Comparison of ENCODE assay signal across 7 mouse cellular contexts in genomic region chr10:127210961-127211405, GRCm38 (mm10). TPM values are rescaled to one million over a fixed set of nuclear protein-coding genes. Genes with fewer than 3 reads are reported as not detected.
DNase-seq lines count a peak whose midpoint lies in the region; ATAC-seq and TF ChIP-seq lines count a peak whose summit lies in the region.

No protein-coding gene starts in this region.

- ATAC-seq in CD4-positive, CD25-positive, alpha-beta regulatory T cell, adult 4 months = peak; percentile 52
- peak; percentile 36; the same call in 1 of the 2 replicates for ATAC-seq in G1E (ENCODE audit: extremely low read depth, insufficient number of reproducible peaks, low FRiP score, poor library complexity, severe bottlenecking)
- ATAC-seq in forebrain, embryonic 15.5 days (replicated peaks) = peak; percentile 69
- ATAC-seq in kidney, embryonic 16.5 days (ENCODE audit: low FRiP score, low TSS enrichment) = peak; percentile 93

- H3K9ac ChIP-seq in forebrain, embryonic 15.5 days (replicated peaks) = peak overlapping the region; percentile 68
- peak overlapping the region; percentile 88 for H3K9ac ChIP-seq in kidney, embryonic 16.5 days (replicated peaks; ENCODE audit: low read length)

- no peak for DNase-seq in G1E (ENCODE audit: low spot score)
- DNase-seq in lung, postnatal 36 days = peak; percentile 49
- DNase-seq in layer of hippocampus, adult 9-10 months (ENCODE audit: low spot score) = no peak
- no peak for DNase-seq in left cerebral cortex, adult 9 months (ENCODE audit: low spot score in 2 of 2)

- TF ChIP-seq CTCF in G1E (IDR thresholded peaks at IDR 0.05; ENCODE audit: low read depth, low read length) = no peak

- no peaks in the 10 kb centered on the region for H3K27me3 ChIP-seq in G1E (ENCODE audit: insufficient read depth, low read length)
- H3K27me3 ChIP-seq in forebrain, embryonic 15.5 days = no peaks in the 10 kb centered on the region
- no peaks in the 10 kb centered on the region for H3K27me3 ChIP-seq in kidney, embryonic 16.5 days (ENCODE audit: insufficient read depth, low read length)

- H3K27ac ChIP-seq in forebrain, embryonic 15.5 days (replicated peaks) = no peak overlapping the region; the same call in 1 of the 2 replicates
- peak overlapping the region; percentile 93 for H3K27ac ChIP-seq in kidney, embryonic 16.5 days (ENCODE audit: low read length)

- WGBS in forebrain, embryonic 15.5 days = under 1% methylated on average over 25 of the region's 25 CpGs
- WGBS in kidney, embryonic 16.5 days = under 1% methylated on average over 24 of the region's 25 CpGs

- peaks cover 46% of the 10 kb centered on the region for H3K36me3 ChIP-seq in G1E (replicated peaks)
- peaks cover 18% of the 10 kb centered on the region for H3K36me3 ChIP-seq in forebrain, embryonic 15.5 days
- H3K36me3 ChIP-seq in kidney, embryonic 16.5 days (ENCODE audit: insufficient read depth, low read length) = peaks cover 8% of the 10 kb centered on the region

- H3K9me3 ChIP-seq in G1E (replicated peaks) = no peaks in the 10 kb centered on the region
- H3K9me3 ChIP-seq in forebrain, embryonic 15.5 days = no peaks in the 10 kb centered on the region
- H3K9me3 ChIP-seq in kidney, embryonic 16.5 days (ENCODE audit: low read length) = no peaks in the 10 kb centered on the region

- H3K4me2 ChIP-seq in forebrain, embryonic 15.5 days (replicated peaks) = peak overlapping the region; percentile 89
- H3K4me2 ChIP-seq in kidney, embryonic 16.5 days (replicated peaks; ENCODE audit: low read depth, low read length) = peak overlapping the region; percentile 87

- peaks cover 76% of the 10 kb centered on the region for H3K4me1 ChIP-seq in G1E (ENCODE audit: insufficient read depth, low read depth, low read length)
- H3K4me1 ChIP-seq in forebrain, embryonic 15.5 days = peaks cover 19% of the 10 kb centered on the region
- peaks cover 12% of the 10 kb centered on the region for H3K4me1 ChIP-seq in kidney, embryonic 16.5 days (ENCODE audit: insufficient read depth, low read length)

- peak overlapping the region; percentile 92 for H3K4me3 ChIP-seq in G1E (ENCODE audit: low read depth, low read length)
- peak overlapping the region; percentile 76 for H3K4me3 ChIP-seq in forebrain, embryonic 15.5 days
- H3K4me3 ChIP-seq in kidney, embryonic 16.5 days (ENCODE audit: low read length) = peak overlapping the region; percentile 77

RNA-seq across cellular contexts. Expression of gene Pip4k2c, which starts 0.4 kb away (rescaled TPM):
- 10 to 100 TPM; 24.2 to 39.3 TPM for polyA plus RNA-seq in CD4-positive, CD25-positive, alpha-beta regulatory T cell, adult 4 months (2017; shearing (Covaris generic))
- total RNA-seq in G1E (2014; fragmentation: Nextera tagmentation) (136 and 141 TPM in 2 replicates), G1E (2017) (126 and 133 TPM in 2 replicates)
- polyA plus RNA-seq in G1E (2012) = 130 and 151 TPM in 2 replicates
- 24.9 and 26.1 TPM in 2 replicates for polyA plus RNA-seq in forebrain, embryonic 15.5 days (2015; fragmentation: Nextera tagmentation; extraction: Ambion mirVana)
- 50.9 and 52.2 TPM in 2 replicates for polyA plus RNA-seq in kidney, embryonic 16.5 days (2015; fragmentation: Nextera tagmentation; extraction: Ambion mirVana)

RNA-seq across cellular contexts. Expression of gene Dtx3, which starts 15.5 kb away (rescaled TPM):
- 10 to 100 TPM; 39.4 to 42.2 TPM for polyA plus RNA-seq in CD4-positive, CD25-positive, alpha-beta regulatory T cell, adult 4 months (2017; shearing (Covaris generic))
- total RNA-seq in G1E (2014; fragmentation: Nextera tagmentation) (318 and 360 TPM in 2 replicates), G1E (2017) (95.8 and 125 TPM in 2 replicates)
- polyA plus RNA-seq in G1E (2012) = 213 and 260 TPM in 2 replicates
- polyA plus RNA-seq in forebrain, embryonic 15.5 days (2015; fragmentation: Nextera tagmentation; extraction: Ambion mirVana) = 211 and 222 TPM in 2 replicates
- 115 and 125 TPM in 2 replicates for polyA plus RNA-seq in kidney, embryonic 16.5 days (2015; fragmentation: Nextera tagmentation; extraction: Ambion mirVana)

RNA-seq across cellular contexts. Expression of gene Arhgef25, which starts 21.1 kb away (rescaled TPM):
- polyA plus RNA-seq in CD4-positive, CD25-positive, alpha-beta regulatory T cell, adult 4 months (2017; shearing (Covaris generic)) = under 1 TPM in 1 of 2 experiments, not detected in 1; 0.38 TPM
- total RNA-seq in G1E (2014; fragmentation: Nextera tagmentation) (49.0 and 70.1 TPM in 2 replicates), G1E (2017) (43.0 and 51.4 TPM in 2 replicates)
- polyA plus RNA-seq in G1E (2012) = 98.4 and 120 TPM in 2 replicates
- 31.4 and 32.3 TPM in 2 replicates for polyA plus RNA-seq in forebrain, embryonic 15.5 days (2015; fragmentation: Nextera tagmentation; extraction: Ambion mirVana)
- 47.8 and 53.8 TPM in 2 replicates for polyA plus RNA-seq in kidney, embryonic 16.5 days (2015; fragmentation: Nextera tagmentation; extraction: Ambion mirVana)

RNA-seq across cellular contexts. Expression of gene Slc26a10, which starts 30.5 kb away (rescaled TPM):
- polyA plus RNA-seq in CD4-positive, CD25-positive, alpha-beta regulatory T cell, adult 4 months (2017; shearing (Covaris generic)) = 1 to 10 TPM; 2.6 to 2.8 TPM
- total RNA-seq in G1E (2014; fragmentation: Nextera tagmentation) (8.4 and 10.1 TPM in 2 replicates), G1E (2017) (0.58 and 0.98 TPM in 2 replicates)
- polyA plus RNA-seq in G1E (2012) = 0.68 and 0.94 TPM in 2 replicates
- 1.4 and 2.1 TPM in 2 replicates for polyA plus RNA-seq in forebrain, embryonic 15.5 days (2015; fragmentation: Nextera tagmentation; extraction: Ambion mirVana)
- 2.7 and 4.4 TPM in 2 replicates for polyA plus RNA-seq in kidney, embryonic 16.5 days (2015; fragmentation: Nextera tagmentation; extraction: Ambion mirVana)

RNA-seq across cellular contexts. Expression of gene B4galnt1, which starts 46.0 kb away (rescaled TPM):
- 100 to 1,000 TPM; 166 to 206 TPM for polyA plus RNA-seq in CD4-positive, CD25-positive, alpha-beta regulatory T cell, adult 4 months (2017; shearing (Covaris generic))
- total RNA-seq in G1E (2014; fragmentation: Nextera tagmentation) (173 and 188 TPM in 2 replicates), G1E (2017) (65.0 and 66.7 TPM in 2 replicates)
- polyA plus RNA-seq in G1E (2012) = 292 and 318 TPM in 2 replicates
- 35.1 and 36.7 TPM in 2 replicates for polyA plus RNA-seq in forebrain, embryonic 15.5 days (2015; fragmentation: Nextera tagmentation; extraction: Ambion mirVana)
- polyA plus RNA-seq in kidney, embryonic 16.5 days (2015; fragmentation: Nextera tagmentation; extraction: Ambion mirVana) = 7.2 and 10.1 TPM in 2 replicates

Comparison
In these comparisons a context has a peak if more than half of its experiments do, and no peak if none do; other contexts are left out.
1. ATAC-seq: peak in every context shown above with its lines; median percentile 93 in kidney, embryonic 16.5 days; 69 in forebrain, embryonic 15.5 days; 52 in CD4-positive, CD25-positive, alpha-beta regulatory T cell, adult 4 months; 36 in G1E.
2. RNA of gene Arhgef25, which starts 21.1 kb away (polyA plus RNA-seq): 98.4 to 120 TPM in G1E, 47.8 to 53.8 TPM in kidney, embryonic 16.5 days and 31.4 to 32.3 TPM in forebrain, embryonic 15.5 days; 0.38 TPM in CD4-positive, CD25-positive, alpha-beta regulatory T cell, adult 4 months; every median in the first group is over 10 times any median in the second.
3. Peak in every context shown above with its lines, with median percentiles within 50 percentile points of each other: H3K4me3 ChIP-seq.